Comparison of ENCODE assay signal across 9 mouse cellular contexts in genomic region chr2:166059684-166060423, GRCm38 (mm10).
DNase-seq lines count a peak whose midpoint lies in the region; ATAC-seq and TF ChIP-seq lines count a peak whose summit lies in the region.
"Had no signal": no experiment of that assay in that cellular context is flagged by ENCODE, and none has a peak within 500 bp of the region (broad histone marks: within the 10 kb centered on the region; RNA-seq: fewer than 3 reads in every experiment).

No protein-coding gene starts in this region.

- intact Hi-C loops in heart, postnatal 36 days (cut with DNase I) = no loop called here

- TF ChIP-seq POLR2A in ES-Bruce4 (IDR thresholded peaks at IDR 0.05; ENCODE audit: insufficient read depth, low read length) = no peak

- peak; percentile 81 for TF ChIP-seq CTCF in ES-Bruce4 (IDR thresholded peaks at IDR 0.05; ENCODE audit: low read depth, low read length)
- peak; percentile 55 for TF ChIP-seq CTCF in lung, postnatal 0 days (IDR thresholded peaks at IDR 0.05)

- H3K27ac ChIP-seq in ES-Bruce4 (ENCODE audit: insufficient read depth, low read length) = no peak overlapping the region
- no peak overlapping the region for H3K27ac ChIP-seq in lung, postnatal 0 days (ENCODE audit: low read length)
- H3K27ac ChIP-seq: hindbrain, embryonic 15.5 days had no signal

- H3K4me2 ChIP-seq in lung, postnatal 0 days (replicated peaks; ENCODE audit: low read depth, low read length) = no peak overlapping the region
- H3K4me2 ChIP-seq: hindbrain, embryonic 15.5 days had no signal

- no peak for TF ChIP-seq EP300 in ES-Bruce4 (IDR thresholded peaks at IDR 0.05; ENCODE audit: insufficient read depth, low read depth, low read length)
- TF ChIP-seq EP300 in lung, postnatal 0 days (IDR thresholded peaks at IDR 0.05) = no peak

- no peak overlapping the region for H3K4me3 ChIP-seq in ES-Bruce4 (ENCODE audit: low read depth, low read length)
- H3K4me3 ChIP-seq in lung, postnatal 0 days (ENCODE audit: low read depth, low read length) = no peak overlapping the region
- H3K4me3 ChIP-seq: hindbrain, embryonic 15.5 days had no signal

- peak; percentile 41 to 63 for DNase-seq in heart, postnatal 36 days
- no peak for DNase-seq in heart, adult 8-10 months (ENCODE audit: low spot score)
- DNase-seq in 3T3-L1 (ENCODE audit: low read depth, low spot score) (peak; percentile 52), MN1 (ENCODE audit: low spot score) (no peak)
- no peak for DNase-seq in lung, postnatal 0 days (ENCODE audit: low spot score)
- DNase-seq in thymus, postnatal 0 days (ENCODE audit: low spot score) = peak; percentile 41

- H3K36me3 ChIP-seq in ES-Bruce4 (ENCODE audit: control insufficient read depth, insufficient read depth, low read length, poor library complexity, severe bottlenecking) = peaks cover 70% of the 10 kb centered on the region
- H3K36me3 ChIP-seq in lung, postnatal 0 days (ENCODE audit: insufficient read depth, low read length) = peaks cover 25% of the 10 kb centered on the region; the same call in 1 of the 2 replicates

- peak; percentile 48; the same call in 1 of the 2 replicates for ATAC-seq in granulocyte monocyte progenitor cell, adult 5-6 weeks (replicated peaks; ENCODE audit: poor library complexity, severe bottlenecking)
- ATAC-seq in lung, postnatal 0 days = no peak

- H3K4me1 ChIP-seq in ES-Bruce4 (ENCODE audit: control insufficient read depth, insufficient read depth, low read length) = no peaks in the 10 kb centered on the region
- no peaks in the 10 kb centered on the region for H3K4me1 ChIP-seq in lung, postnatal 0 days (ENCODE audit: insufficient read depth, low read depth, low read length)
- H3K4me1 ChIP-seq: hindbrain, embryonic 15.5 days had no signal

- WGBS in lung, postnatal 0 days = 76% methylated on average over 7 of the region's 7 CpGs

- no peak overlapping the region for H3K9ac ChIP-seq in ES-Bruce4 (ENCODE audit: low read depth, poor library complexity, severe bottlenecking)
- no peak overlapping the region for H3K9ac ChIP-seq in lung, postnatal 0 days (replicated peaks; ENCODE audit: low read depth)
- H3K9ac ChIP-seq: hindbrain, embryonic 15.5 days had no signal

- no peaks in the 10 kb centered on the region for H3K9me3 ChIP-seq in ES-Bruce4 (replicated peaks; ENCODE audit: control insufficient read depth, insufficient read depth, low read length, poor library complexity, severe bottlenecking)
- H3K9me3 ChIP-seq in lung, postnatal 0 days (ENCODE audit: low read length) = no peaks in the 10 kb centered on the region
- H3K9me3 ChIP-seq: hindbrain, embryonic 15.5 days had no signal

- no peaks in the 10 kb centered on the region for H3K27me3 ChIP-seq in ES-Bruce4 (ENCODE audit: control insufficient read depth, insufficient read depth, low read length, poor library complexity, severe bottlenecking)
- no peaks in the 10 kb centered on the region for H3K27me3 ChIP-seq in lung, postnatal 0 days (replicated peaks; ENCODE audit: insufficient read depth, low read length)
- H3K27me3 ChIP-seq: hindbrain, embryonic 15.5 days had no signal

Comparison
In these comparisons a context has a peak if more than half of its experiments do, and no peak if none do; other contexts are left out.
1. DNase-seq: peak in heart, postnatal 36 days (2 of 2), 3T3-L1 (single experiment) and thymus, postnatal 0 days (single experiment); none in heart, adult 8-10 months (single experiment), lung, postnatal 0 days (single experiment) and MN1 (single experiment).